ENCODE assay signal across 8 mouse cellular contexts in the genomic region with DNA sequence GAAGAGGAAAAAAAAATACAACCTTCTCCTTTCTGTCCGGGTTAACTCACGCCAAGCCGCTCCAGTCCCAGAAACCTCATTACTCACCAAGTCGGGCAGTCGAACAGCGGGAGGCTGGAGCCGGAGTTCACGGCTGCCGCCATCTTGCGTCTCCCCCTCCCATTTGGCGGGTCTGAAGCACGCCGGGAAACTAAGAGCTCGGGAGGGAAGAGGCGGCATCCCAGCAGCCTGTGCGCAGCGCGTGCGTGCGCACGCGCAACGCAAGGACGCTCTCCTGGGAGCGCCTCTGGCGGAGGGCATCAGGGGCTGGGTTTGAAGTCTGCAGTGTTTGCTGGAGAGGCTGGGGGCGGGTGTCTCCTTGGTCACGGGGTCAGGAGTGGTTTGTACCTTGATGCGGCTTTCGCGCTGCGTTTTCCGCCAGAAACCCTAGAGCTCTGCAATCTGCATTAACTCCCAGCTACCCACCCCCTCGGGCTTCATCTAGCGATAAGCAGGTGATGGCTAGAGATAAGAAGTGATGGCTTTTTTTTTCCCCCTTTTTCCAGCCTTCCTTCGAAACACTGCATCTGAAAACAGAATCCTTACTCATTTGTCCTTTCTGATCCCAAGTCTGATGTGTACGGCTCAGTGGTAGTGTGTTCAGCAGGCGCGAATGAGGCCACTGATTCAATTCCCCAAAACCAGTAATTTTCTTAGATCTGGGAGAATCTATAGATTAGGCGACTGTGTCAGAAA. TPM values are rescaled to one million over a fixed set of nuclear protein-coding genes. Genes with fewer than 3 reads are reported as not detected.
DNase-seq lines count a peak whose midpoint lies in the region; ATAC-seq lines count a peak whose summit lies in the region.

A gene (minus strand): TSS at position 200 of the 735 bp plus-strand sequence.

- H3K4me1 ChIP-seq in hindbrain, embryonic 16.5 days (ENCODE audit: control insufficient read depth, insufficient read depth, low read depth, low read length), result peaks cover 11% of the 10 kb centered on the region

- peak; percentile 96 for DNase-seq in WW6 (ENCODE audit: low read depth, low spot score)
- DNase-seq in cerebellum, postnatal 4 days (ENCODE audit: low spot score in 2 of 2), result peak; percentile 74 to 85
- DNase-seq in gastrocnemius, adult 18-20 months (ENCODE audit: low spot score), result peak; percentile 87
- peak; percentile 83 to 93 for DNase-seq in left cerebral cortex, adult 18-20 months (ENCODE audit: low spot score in 2 of 2)
- peak; percentile 94 for DNase-seq in right cerebral cortex, adult 18-20 months
- DNase-seq in urinary bladder, postnatal 10 days (ENCODE audit: low spot score), result peak; percentile 63

- no peaks in the 10 kb centered on the region for H3K9me3 ChIP-seq in hindbrain, embryonic 16.5 days (ENCODE audit: control insufficient read depth, low read length)

- H3K27ac ChIP-seq in hindbrain, embryonic 16.5 days (ENCODE audit: low read depth, low read length), result peak within 1 kb of the TSS; percentile 87
- H3K27ac ChIP-seq in macrophage, result peak within 1 kb of the TSS; percentile 66

- peak within 1 kb of the TSS; percentile 85 for H3K9ac ChIP-seq in hindbrain, embryonic 16.5 days (ENCODE audit: low read depth, low read length)

- no peaks in the 10 kb centered on the region for H3K27me3 ChIP-seq in hindbrain, embryonic 16.5 days (replicated peaks; ENCODE audit: control insufficient read depth, insufficient read depth, low read length)

- H3K4me3 ChIP-seq in hindbrain, embryonic 16.5 days (ENCODE audit: low read length), result peak within 1 kb of the TSS; percentile 78
- peak within 1 kb of the TSS; percentile 96 for H3K4me3 ChIP-seq in macrophage (ENCODE audit: inconsistent target)

- peak within 1 kb of the TSS; percentile 76 for H3K4me2 ChIP-seq in hindbrain, embryonic 16.5 days (ENCODE audit: low read length)

- ATAC-seq in hindbrain, embryonic 16.5 days, result peak; percentile 99

- 1% methylated on average over 39 of the region's 40 CpGs for whole genome bisulfite sequencing in hindbrain, embryonic 16.5 days
- 3% methylated on average over 33 of the region's 40 CpGs for WGBS in macrophage (ENCODE audit: missing documents)

- H3K36me3 ChIP-seq in hindbrain, embryonic 16.5 days (ENCODE audit: control insufficient read depth, insufficient read depth, low read length), result peaks cover 15% of the 10 kb centered on the region
- H3K36me3 ChIP-seq in macrophage (ENCODE audit: inconsistent target), result 0 out of 2 replicates have a peak, but pooled peaks cover 14% of the 10 kb centered on the region

- H3K79me2 ChIP-seq in macrophage (ENCODE audit: inconsistent target), result peaks cover 46% of the 10 kb centered on the region

RNA-seq across cellular contexts. Expression of the gene that starts here (rescaled TPM):
- 10 to 100 TPM; 14.6 to 15.7 TPM for total RNA-seq in gastrocnemius, adult 18-20 months (2021)
- 58.3 and 59.4 TPM in 2 replicates for polyA plus RNA-seq in hindbrain, embryonic 16.5 days (2015; fragmentation: Nextera tagmentation; extraction: Ambion mirVana)
- total RNA-seq in left cerebral cortex, adult 18-20 months (2021), result 10 to 100 TPM; 40.5 to 44.5 TPM
- total RNA-seq in macrophage (2018; cell fraction: chromatin; rRNA removed), result 10 to 100 TPM in 22 of 26 experiments, 1 to 10 TPM in 4; 8.5 to 28.9 (median 17.0) TPM
- total RNA-seq in macrophage (2018; cell fraction: cytosol; rRNA removed), result 10 to 100 TPM in 24 of 26 experiments, 1 to 10 TPM in 2; 9.1 to 26.5 (median 19.4) TPM
- total RNA-seq in macrophage (2018; cell fraction: nucleus; rRNA removed), result 10 to 100 TPM in 21 of 26 experiments, 1 to 10 TPM in 5; 8.0 to 30.6 (median 14.2) TPM
- 19.7 to 37.4 TPM (median 26.3 TPM) in 3 replicates for polyA plus RNA-seq in macrophage (2018)

Comparison
In these comparisons a context has a peak if more than half of its experiments do, and no peak if none do; other contexts are left out.
1. Peak in every context shown above with its lines: DNase-seq, ATAC-seq, H3K4me3 ChIP-seq and H3K27ac ChIP-seq.